Mouse (Mus musculus) liver, embryonic 15.5 days (tissue): ENCODE data around the gene Kcnh3. TPM values are rescaled to one million over a fixed set of nuclear protein-coding genes. Genes with fewer than 3 reads are reported as not detected.
A peak's percentile ranks its signal among the peaks of the same experiment; 100 is the strongest.
"Not testable (repeated sequence)": the region's sequence is repeated elsewhere in the genome, so short reads cannot be mapped to it uniquely, and the experiment has no call there.

Source experiments
- ATAC-seq: fragments of 200-750 bp; cut with Nextera tagmentation; 2 replicates; pipeline ENCODE4 v1.8.0; 2017; ENCODE audit warnings: moderate number of reproducible peaks, mild to moderate bottlenecking, moderate library complexity; ENCODE audit not compliant: insufficient read depth
- H3K27ac ChIP-seq: fragments of 300-500 bp; sonication (generic); replicated peaks from 2 replicates; pipeline ENCODE4 v1.5.1; 2015; ENCODE audit warnings: mild to moderate bottlenecking, inconsistent platforms
- H3K27me3 ChIP-seq: fragments of 300-500 bp; sonication (generic); 2 replicates; pipeline ENCODE4 v1.6.1; 2015; ENCODE audit warnings: mild to moderate bottlenecking, inconsistent platforms
- H3K36me3 ChIP-seq: fragments of 300-500 bp; sonication (generic); replicated peaks from 2 replicates; pipeline ENCODE4 v1.6.1; 2015; ENCODE audit warnings: moderate library complexity, mild to moderate bottlenecking, inconsistent platforms
- H3K4me1 ChIP-seq: fragments of 300-500 bp; sonication (generic); replicated peaks from 2 replicates; pipeline ENCODE4 v1.6.1; 2015; ENCODE audit warnings: inconsistent platforms
- H3K4me2 ChIP-seq: fragments of 300-500 bp; sonication (generic); 2 replicates; pipeline ENCODE4 v1.6.1; 2015; ENCODE audit warnings: moderate library complexity, mild to moderate bottlenecking, inconsistent platforms
- H3K4me3 ChIP-seq: fragments of 300-500 bp; sonication (generic); replicated peaks from 2 replicates; pipeline ENCODE4 v1.5.1; 2015; ENCODE audit warnings: mild to moderate bottlenecking, inconsistent platforms
- H3K9ac ChIP-seq: fragments of 300-500 bp; sonication (generic); 2 replicates; pipeline ENCODE4 v1.6.1; 2015; ENCODE audit warnings: moderate library complexity, mild to moderate bottlenecking, inconsistent platforms
- H3K9me3 ChIP-seq: fragments of 300-500 bp; sonication (generic); replicated peaks from 2 replicates; pipeline ENCODE4 v1.6.1; 2016; ENCODE audit warnings: inconsistent platforms
- WGBS: fragments of 180-500 bp; shearing (Covaris S2); methylation state at CpG from one replicate; pipeline ENCODE4 v1.1.7; 2015; ENCODE audit warnings: mixed read lengths; ENCODE audit not compliant: insufficient replicate concordance; 5-methylcytosine and 5-hydroxymethylcytosine counted together
- polyA plus RNA-seq: library from polyadenylated mRNA; unstranded; fragments of >200 nt; fragmentation: Nextera tagmentation; extraction: Ambion mirVana; gene quantifications from 2 replicates; pipeline ENCODE4 v1.2.1, GENCODE M21; 2015

Gene Kcnh3
- polyA plus RNA-seq, 1 experiment from 2014 or later: 0.12 TPM

DNA sequence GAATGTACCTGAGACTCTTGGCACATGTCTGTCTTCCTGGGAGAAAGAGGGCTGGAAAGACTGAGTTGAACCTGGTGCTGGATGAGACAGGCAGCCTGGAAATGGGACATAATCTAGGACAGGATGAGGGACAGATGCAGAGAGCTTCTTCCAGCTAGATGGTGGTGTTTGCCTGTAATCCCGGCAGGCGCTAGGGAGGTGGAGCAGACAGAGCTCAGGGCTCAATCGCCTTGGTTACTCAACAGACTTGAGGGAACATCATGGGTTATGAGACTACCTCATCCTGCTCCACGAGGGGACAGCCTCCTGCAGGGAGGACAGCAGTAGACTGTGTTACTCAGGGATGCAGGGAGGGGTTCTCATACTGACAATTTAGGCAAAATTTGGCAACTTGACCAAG is 16.6 kb downstream of the Kcnh3 start:
- Histone ChIP-seq H3K9me3 (no peaks in the 10 kb centered on the region), H3K4me1 (no peaks in the 10 kb centered on the region), H3K4me3 (no peak overlapping the region), H3K27ac (no peak overlapping the region), H3K27me3 (no peaks in the 10 kb centered on the region), H3K4me2 (no peak overlapping the region), H3K9ac (no peak overlapping the region), H3K36me3 (peaks cover 38% of the 10 kb centered on the region)
- ATAC-seq: no peak
- WGBS: 64% methylated on average over 4 of the region's 4 CpGs

DNA sequence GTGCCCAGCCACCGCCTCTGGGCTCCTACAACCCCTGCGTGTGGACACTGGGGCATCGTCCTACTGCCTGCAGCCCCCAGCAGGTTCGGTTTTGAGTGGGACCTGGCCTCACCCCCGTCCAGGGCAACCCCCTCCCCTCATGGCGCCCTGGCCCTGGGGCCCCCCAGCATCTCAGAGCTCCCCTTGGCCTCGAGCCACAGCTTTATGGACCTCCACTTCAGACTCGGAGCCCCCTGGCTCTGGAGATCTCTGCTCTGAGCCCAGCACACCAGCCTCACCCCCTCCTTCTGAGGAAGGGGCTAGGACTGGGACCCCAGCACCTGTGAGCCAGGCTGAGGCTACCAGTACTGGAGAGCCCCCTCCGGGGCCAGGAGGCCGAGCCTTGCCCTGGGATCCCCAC is 17.4 kb downstream of the Kcnh3 start:
- H3K4me3 ChIP-seq: no peak overlapping the region
- WGBS: 79% methylated on average over 10 of the region's 10 CpGs
- H3K27ac ChIP-seq: no peak overlapping the region
- ATAC-seq: no peak
- H3K4me2 ChIP-seq: no peak overlapping the region
- H3K4me1 ChIP-seq: no peaks in the 10 kb centered on the region
- H3K9me3 ChIP-seq: no peaks in the 10 kb centered on the region
- H3K27me3 ChIP-seq: no peaks in the 10 kb centered on the region
- peaks cover 45% of the 10 kb centered on the region for H3K36me3 ChIP-seq
- no peak overlapping the region for H3K9ac ChIP-seq

DNA sequence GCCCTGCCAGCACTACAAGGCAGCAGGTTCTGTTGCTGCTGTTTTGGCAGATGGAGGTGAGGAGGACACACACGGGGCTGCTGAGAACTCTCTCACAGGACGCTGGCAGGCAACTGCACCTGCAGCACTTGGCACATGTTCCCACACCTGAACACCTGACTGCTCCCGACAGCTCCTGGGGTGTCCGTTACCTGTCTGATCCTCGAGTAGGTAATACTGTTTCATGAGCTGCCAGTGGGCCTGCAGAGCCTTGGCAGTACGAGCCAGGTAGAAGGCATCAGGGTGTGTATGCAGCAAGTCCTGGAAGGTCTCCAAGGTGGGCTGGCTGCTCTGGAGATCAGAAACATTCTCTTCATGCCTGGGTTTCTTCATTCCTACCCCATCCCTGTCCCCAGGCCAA is 22.1 kb downstream of the Kcnh3 start:
- peaks cover 59% of the 10 kb centered on the region for H3K36me3 ChIP-seq
- H3K9ac ChIP-seq, ATAC-seq, H3K9me3 ChIP-seq, H3K27me3 ChIP-seq, H3K4me2 ChIP-seq, H3K27ac ChIP-seq, H3K4me3 ChIP-seq: not testable (repeated sequence)
- H3K4me1 ChIP-seq: peaks cover 11% of the 10 kb centered on the region
- 83% methylated on average over 6 of the region's 6 CpGs for WGBS

GRCm38 (mm10) chr15:99248972-99249371 is 24.3 kb downstream of the Kcnh3 start:
- ATAC-seq: no peak

DNA sequence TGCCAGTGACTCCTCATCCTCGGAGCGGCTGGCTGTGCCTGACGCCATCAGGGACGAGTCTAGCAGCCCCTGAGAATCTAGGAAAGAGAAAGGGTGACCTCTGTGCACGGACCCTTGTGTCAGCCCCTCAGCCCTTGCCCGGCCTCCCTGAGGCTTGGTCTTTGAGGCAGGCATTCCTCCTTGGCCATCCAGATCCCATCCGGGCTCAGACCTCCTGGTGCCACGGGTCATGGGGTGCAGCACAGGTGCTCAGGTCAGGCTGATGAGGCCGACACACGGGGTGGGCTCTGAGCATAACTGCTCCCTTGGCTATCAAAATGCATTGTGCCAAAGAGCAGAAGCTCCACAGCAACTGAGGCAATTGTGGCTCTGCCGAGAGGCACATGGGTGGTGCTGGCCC is 25.3 kb downstream of the Kcnh3 start:
- Histone ChIP-seq H3K4me3 (no peak overlapping the region), H3K27me3 (no peaks in the 10 kb centered on the region), H3K27ac (no peak overlapping the region), H3K36me3 (peaks cover 35% of the 10 kb centered on the region), H3K9me3 (no peaks in the 10 kb centered on the region), H3K4me1 (peaks cover 30% of the 10 kb centered on the region), H3K4me2 (no peak overlapping the region), H3K9ac (no peak overlapping the region)
- ATAC-seq: no peak
- 82% methylated on average over 11 of the region's 11 CpGs for WGBS

More at GRCm38 (mm10) chr15:99248972-99249371, 24.3 kb downstream of the Kcnh3 start:
- Histone ChIP-seq H3K4me3 (no peak overlapping the region), H3K4me1 (peaks cover 21% of the 10 kb centered on the region), H3K9ac (no peak overlapping the region), H3K36me3 (peaks cover 45% of the 10 kb centered on the region), H3K27ac (no peak overlapping the region), H3K27me3 (no peaks in the 10 kb centered on the region), H3K4me2 (no peak overlapping the region), H3K9me3 (no peaks in the 10 kb centered on the region)
- WGBS: 85% methylated on average over 9 of the region's 9 CpGs

- ATAC-seq: peak; percentile 10
- Histone ChIP-seq H3K4me2 (peak overlapping the region; percentile 83), H3K4me1 (peaks cover 30% of the 10 kb centered on the region), H3K9ac (peak overlapping the region; percentile 49), H3K4me3 (peak overlapping the region; percentile 84), H3K36me3 (peaks cover 23% of the 10 kb centered on the region)
- not testable (repeated sequence) for H3K27me3 ChIP-seq, H3K27ac ChIP-seq, H3K9me3 ChIP-seq
- under 1% methylated on average over 14 of the region's 15 CpGs for WGBS
Measured at GRCm38 (mm10) chr15:99251111-99251510, 26.4 kb downstream of the Kcnh3 start.

DNA sequence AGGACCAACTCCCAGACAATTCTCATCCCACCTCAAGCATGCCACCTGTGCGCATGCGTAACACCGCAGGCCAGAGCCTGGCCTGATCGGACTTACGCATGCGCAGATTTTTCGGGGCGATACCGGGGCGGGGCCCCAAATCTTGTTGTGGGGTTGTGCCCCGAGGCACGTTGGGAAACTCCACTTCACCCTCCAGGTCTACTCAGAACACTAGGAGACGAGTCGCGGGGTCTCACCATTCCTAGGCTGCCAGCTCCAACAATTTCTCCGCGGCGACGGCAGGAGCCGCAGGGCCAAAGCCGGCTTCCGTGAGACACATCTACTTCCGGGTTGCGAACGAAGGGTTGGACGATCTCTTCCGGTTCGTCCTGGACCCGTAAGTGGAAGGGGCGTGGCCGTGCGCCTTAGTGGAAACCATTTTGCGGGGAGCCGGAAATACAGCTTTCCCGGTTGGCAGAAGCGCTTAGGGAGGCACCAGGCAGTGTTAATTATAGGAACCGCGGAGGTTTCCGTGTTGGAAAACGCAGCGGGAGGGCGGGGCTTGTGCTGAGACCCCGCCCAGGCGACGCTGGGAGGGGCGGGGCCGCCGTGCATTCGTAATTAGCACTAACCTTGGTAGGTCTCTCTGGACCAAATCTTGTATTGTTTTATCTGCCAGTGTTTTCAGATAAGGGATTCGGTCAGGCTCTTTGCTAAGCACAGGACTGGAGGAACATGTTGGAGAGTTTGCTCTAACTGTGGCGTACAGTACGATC is 27.1 kb downstream of the Kcnh3 start, which contains the start of gene Mcrs1:
TSS of gene Mcrs1 (minus strand) at position 336 of the 755 bp plus-strand sequence.
- peak within 1 kb of the TSS; percentile 97 for H3K27ac ChIP-seq
- H3K9ac ChIP-seq: peak within 1 kb of the TSS; percentile 73
- WGBS: under 1% methylated on average over 52 of the region's 52 CpGs
- no peaks in the 10 kb centered on the region for H3K27me3 ChIP-seq
- H3K4me3 ChIP-seq: peak within 1 kb of the TSS; percentile 84
- peaks cover 30% of the 10 kb centered on the region for H3K4me1 ChIP-seq
- peaks cover 16% of the 10 kb centered on the region for H3K36me3 ChIP-seq
- H3K4me2 ChIP-seq: peak within 1 kb of the TSS; percentile 83
- H3K9me3 ChIP-seq: no peaks in the 10 kb centered on the region
- ATAC-seq: peak; percentile 88

DNA sequence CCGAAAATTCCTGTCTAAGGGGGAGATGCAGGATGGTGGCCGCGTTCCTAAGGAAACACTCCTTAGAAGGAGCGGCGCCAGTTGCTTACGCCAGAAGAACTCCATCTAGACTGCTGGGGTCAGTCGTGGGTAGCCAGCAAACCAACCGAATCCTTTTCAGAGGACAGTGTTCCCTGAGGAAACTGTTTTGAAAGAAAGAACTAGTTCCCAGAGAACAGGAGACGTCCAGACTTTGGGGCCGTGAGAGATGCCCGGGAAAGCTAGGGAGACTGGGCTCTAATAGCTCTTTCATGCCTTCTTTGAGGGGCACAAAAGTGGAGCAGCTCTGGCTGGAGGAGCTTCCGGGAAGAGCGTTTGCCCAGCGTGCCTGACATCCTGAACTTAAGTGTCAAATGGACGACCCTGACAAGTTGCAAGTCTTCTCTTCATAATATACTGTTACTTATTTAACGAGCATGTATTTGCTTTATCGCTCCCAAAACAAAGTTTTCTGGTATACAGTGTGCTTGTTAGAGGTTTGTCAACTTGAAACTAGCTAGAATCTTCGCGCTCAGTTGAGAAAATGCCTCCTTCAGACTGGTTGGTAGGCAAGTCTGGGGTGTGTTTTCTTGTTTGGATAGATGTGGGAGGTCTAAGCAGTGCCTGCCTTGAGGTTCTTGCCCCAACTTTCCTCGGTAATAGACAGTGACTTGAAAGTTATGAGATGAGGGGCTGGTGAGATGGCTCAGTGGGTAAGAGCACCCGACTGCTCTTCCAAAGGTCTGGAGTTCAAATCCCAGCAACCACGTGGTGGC is 27.9 kb downstream of the Kcnh3 start:
- Histone ChIP-seq H3K27me3 (no peaks in the 10 kb centered on the region), H3K9me3 (no peaks in the 10 kb centered on the region), H3K4me1 (peaks cover 30% of the 10 kb centered on the region), H3K4me2 (peak overlapping the region; percentile 83), H3K36me3 (peaks cover 8% of the 10 kb centered on the region; the same call in 1 of the 2 replicates), H3K27ac (peak overlapping the region; percentile 97), H3K4me3 (peak overlapping the region; percentile 84), H3K9ac (peak overlapping the region; percentile 73)
- peak; percentile 10 for ATAC-seq
- 3% methylated on average over 22 of the region's 22 CpGs for WGBS

DNA sequence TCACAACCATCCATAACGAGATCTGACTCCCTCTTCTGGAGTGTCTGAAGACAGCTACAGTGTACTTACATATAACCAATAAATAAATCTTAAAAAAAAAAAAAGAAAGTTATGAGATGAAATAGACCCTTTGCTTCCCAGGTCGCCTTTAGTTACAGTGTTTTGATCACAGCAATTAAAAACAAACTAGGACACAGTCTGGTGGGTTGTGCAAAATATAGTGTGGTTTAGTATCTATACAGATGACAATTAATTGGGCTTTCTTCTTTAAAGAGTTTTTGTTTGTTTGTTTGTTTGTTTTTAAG is 28.5 kb downstream of the Kcnh3 start:
- not testable (repeated sequence) for H3K27me3 ChIP-seq, ATAC-seq, H3K36me3 ChIP-seq, H3K9me3 ChIP-seq, H3K9ac ChIP-seq
- peak overlapping the region; percentile 83 for H3K4me2 ChIP-seq
- WGBS: 40% methylated on average over 2 of the region's 2 CpGs
- H3K4me3 ChIP-seq: peak overlapping the region; percentile 84
- H3K27ac ChIP-seq: peak overlapping the region; percentile 97; the same call in 1 of the 2 replicates
- H3K4me1 ChIP-seq: peaks cover 30% of the 10 kb centered on the region

DNA sequence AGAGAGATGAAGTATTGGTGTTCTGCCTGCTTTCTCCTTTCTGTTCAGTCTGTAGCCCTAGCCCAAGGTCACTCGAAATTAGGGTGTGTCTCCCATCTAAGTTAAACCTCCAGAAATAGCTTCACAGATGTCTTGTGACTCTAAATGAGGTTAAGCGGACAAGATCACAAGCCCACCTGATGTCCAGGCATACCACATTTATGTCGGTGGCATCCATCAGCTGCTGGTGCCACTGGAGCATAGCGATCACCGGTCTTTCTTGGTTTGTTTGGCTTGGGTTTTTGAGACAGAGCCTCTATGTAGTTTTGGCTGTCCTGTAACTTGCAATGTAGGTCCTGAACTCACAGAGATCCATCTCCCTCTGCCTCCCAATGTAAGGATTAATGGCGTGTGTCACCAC is 29.1 kb downstream of the Kcnh3 start:
- H3K27me3 ChIP-seq: no peaks in the 10 kb centered on the region
- H3K4me1 ChIP-seq: peaks cover 30% of the 10 kb centered on the region
- no peak overlapping the region for H3K4me3 ChIP-seq
- ATAC-seq: no peak
- no peaks in the 10 kb centered on the region for H3K36me3 ChIP-seq
- no peak overlapping the region for H3K9ac ChIP-seq
- no peaks in the 10 kb centered on the region for H3K9me3 ChIP-seq
- no peak overlapping the region for H3K4me2 ChIP-seq
- no peak overlapping the region for H3K27ac ChIP-seq
- WGBS: 74% methylated on average over 6 of the region's 6 CpGs

GRCm38 (mm10) chr15:99254477-99255005 is 29.9 kb downstream of the Kcnh3 start:
- no peak overlapping the region for H3K9ac ChIP-seq
- no peaks in the 10 kb centered on the region for H3K9me3 ChIP-seq
- H3K36me3 ChIP-seq: no peaks in the 10 kb centered on the region
- WGBS: 56% methylated on average over 2 of the region's 2 CpGs
- no peak overlapping the region for H3K27ac ChIP-seq
- no peaks in the 10 kb centered on the region for H3K27me3 ChIP-seq
- no peak for ATAC-seq
- H3K4me1 ChIP-seq: peaks cover 30% of the 10 kb centered on the region
- H3K4me3 ChIP-seq: no peak overlapping the region
- no peak overlapping the region for H3K4me2 ChIP-seq
